Mouse (Mus musculus): ENCODE measurements around the gene Tor4a. TPM values are rescaled to one million over a fixed set of nuclear protein-coding genes. Genes with fewer than 3 reads are reported as not detected.

Tor4a gene
- polyA plus RNA-seq, 1 experiment from 2014 or later: 16.4 TPM

DNA sequence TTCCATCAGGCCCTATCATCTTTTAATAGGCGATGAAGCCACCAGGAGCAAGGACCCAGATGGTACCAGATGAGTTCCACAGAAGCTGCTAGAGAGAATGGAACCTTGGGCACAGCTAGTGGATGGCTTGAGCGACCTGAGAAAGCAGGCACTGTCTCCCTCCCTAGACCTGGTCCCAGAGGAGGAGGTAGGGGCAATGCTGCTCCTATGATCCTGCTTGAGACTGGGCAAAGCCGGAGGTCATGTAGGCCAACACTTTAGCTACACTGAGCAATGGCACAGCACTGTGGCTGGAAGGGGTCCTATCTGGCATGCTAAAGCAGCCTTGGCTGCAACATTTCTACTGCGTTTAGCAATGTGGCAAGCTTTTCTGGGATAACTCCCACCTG, 21.0 kb downstream of the Tor4a start:
- no peaks in the 10 kb centered on the region for H3K9me3 ChIP-seq
- 80% methylated on average over 4 of the region's 4 CpGs for WGBS
- H3K27ac ChIP-seq: no peak overlapping the region
- peaks cover 20% of the 10 kb centered on the region for H3K27me3 ChIP-seq (replicated peaks)
- no peaks in the 10 kb centered on the region for H3K36me3 ChIP-seq
- H3K4me2 ChIP-seq (replicated peaks): peak overlapping the region; percentile 28; the same call in 1 of the 2 replicates
- no peak for ATAC-seq
- no peak overlapping the region for H3K4me3 ChIP-seq (replicated peaks)
- H3K9ac ChIP-seq: no peak overlapping the region
- peaks cover 72% of the 10 kb centered on the region for H3K4me1 ChIP-seq (replicated peaks)

GRCm38 (mm10) chr2:25174866-25175689, 21.6 kb downstream of the Tor4a start:
- Histone ChIP-seq H3K4me2 (replicated peaks) (peak overlapping the region; percentile 33), H3K4me3 (replicated peaks) (no peak overlapping the region), H3K9ac (no peak overlapping the region), H3K27me3 (replicated peaks) (peaks cover 15% of the 10 kb centered on the region), H3K36me3 (no peaks in the 10 kb centered on the region), H3K4me1 (replicated peaks) (peaks cover 71% of the 10 kb centered on the region), H3K9me3 (no peaks in the 10 kb centered on the region), H3K27ac (0 out of 2 replicates have a peak overlapping the region, but pooled peaks have one; percentile 2)
- ATAC-seq: peak; percentile 57
- WGBS: 48% methylated on average over 7 of the region's 7 CpGs

GRCm38 (mm10) chr2:25173821-25174220, 22.9 kb downstream of the Tor4a start:
- H3K27me3 ChIP-seq (replicated peaks): peaks cover 11% of the 10 kb centered on the region
- no peak overlapping the region for H3K27ac ChIP-seq
- no peaks in the 10 kb centered on the region for H3K9me3 ChIP-seq
- ATAC-seq: no peak
- no peak overlapping the region for H3K4me2 ChIP-seq (replicated peaks)
- H3K36me3 ChIP-seq: no peaks in the 10 kb centered on the region
- H3K4me3 ChIP-seq (replicated peaks): no peak overlapping the region
- 93% methylated on average over 4 of the region's 4 CpGs for WGBS
- peaks cover 73% of the 10 kb centered on the region for H3K4me1 ChIP-seq (replicated peaks)
- H3K9ac ChIP-seq: no peak overlapping the region

DNA sequence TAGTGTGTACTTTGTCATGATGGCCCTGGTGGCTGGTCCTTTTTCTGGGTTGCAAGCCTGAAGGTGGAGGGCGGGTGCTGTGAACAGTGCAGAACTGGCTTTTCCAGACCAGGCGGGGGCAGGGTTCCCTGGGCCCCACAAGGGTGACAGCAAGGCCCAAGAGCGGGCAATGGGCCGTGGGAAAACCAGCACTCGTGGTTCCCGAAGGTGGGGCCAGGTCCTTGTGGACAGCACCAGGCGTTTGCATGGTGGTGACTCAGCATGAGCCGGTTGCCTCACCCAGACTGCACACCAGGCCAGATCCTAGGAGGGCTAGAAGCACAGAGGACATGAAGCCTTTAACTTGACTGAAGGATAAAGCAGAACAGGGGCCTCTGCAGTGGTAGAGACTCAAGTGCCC, 24.1 kb downstream of the Tor4a start:
- peaks cover 73% of the 10 kb centered on the region for H3K4me1 ChIP-seq (replicated peaks)
- no peak overlapping the region for H3K9ac ChIP-seq
- peak overlapping the region; percentile 62; the same call in 1 of the 2 replicates for H3K27ac ChIP-seq

DNA sequence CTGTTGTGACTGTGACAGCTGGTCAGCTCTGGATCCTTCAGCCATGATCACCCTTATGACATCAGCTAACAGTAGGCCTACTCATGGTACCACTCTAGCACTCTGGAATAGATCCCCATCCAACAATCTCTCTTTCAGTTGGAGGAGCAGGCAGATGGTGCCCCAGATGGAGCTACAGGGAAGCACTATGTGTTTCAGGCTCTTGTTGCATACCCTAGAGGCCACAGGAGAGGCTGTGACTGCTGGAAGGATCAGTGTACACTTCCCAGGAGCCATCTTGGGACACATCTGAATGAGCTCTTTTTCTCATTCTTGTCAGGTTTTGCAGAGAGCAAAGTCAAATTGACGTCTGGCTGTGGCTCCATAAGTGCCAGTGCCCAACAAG, 24.9 kb downstream of the Tor4a start:
- 81% methylated on average over 1 of the region's 1 CpGs for WGBS
- peaks cover 69% of the 10 kb centered on the region for H3K4me1 ChIP-seq (replicated peaks)
- H3K27ac ChIP-seq: no peak overlapping the region
- no peak for ATAC-seq
- H3K9ac ChIP-seq: no peak overlapping the region
- H3K36me3 ChIP-seq: no peaks in the 10 kb centered on the region
- H3K9me3 ChIP-seq: no peaks in the 10 kb centered on the region
- H3K27me3 ChIP-seq (replicated peaks): no peaks in the 10 kb centered on the region
- H3K4me2 ChIP-seq (replicated peaks): no peak overlapping the region
- no peak overlapping the region for H3K4me3 ChIP-seq (replicated peaks)

More for the DNA sequence above, 24.1 kb downstream of the Tor4a start:
- no peak overlapping the region for H3K4me3 ChIP-seq (replicated peaks)
- no peaks in the 10 kb centered on the region; the same call in 1 of the 2 replicates for H3K27me3 ChIP-seq (replicated peaks)
- H3K9me3 ChIP-seq: no peaks in the 10 kb centered on the region
- peak; percentile 71 for ATAC-seq
- 39% methylated on average over 8 of the region's 8 CpGs for WGBS
- no peaks in the 10 kb centered on the region for H3K36me3 ChIP-seq
- peak overlapping the region; percentile 32 for H3K4me2 ChIP-seq (replicated peaks)

GRCm38 (mm10) chr2:25171101-25171768, 25.5 kb downstream of the Tor4a start:
- Histone ChIP-seq H3K36me3 (no peaks in the 10 kb centered on the region), H3K4me2 (replicated peaks) (no peak overlapping the region), H3K27ac (no peak overlapping the region), H3K27me3 (replicated peaks) (no peaks in the 10 kb centered on the region), H3K4me3 (replicated peaks) (no peak overlapping the region), H3K9me3 (no peaks in the 10 kb centered on the region), H3K9ac (no peak overlapping the region), H3K4me1 (replicated peaks) (peaks cover 64% of the 10 kb centered on the region)
- no peak for ATAC-seq
- 88% methylated on average over 6 of the region's 6 CpGs for WGBS

- Histone ChIP-seq H3K4me2 (replicated peaks) (no peak overlapping the region), H3K27me3 (replicated peaks) (no peaks in the 10 kb centered on the region), H3K36me3 (no peaks in the 10 kb centered on the region), H3K4me3 (replicated peaks) (no peak overlapping the region), H3K9ac (no peak overlapping the region), H3K9me3 (no peaks in the 10 kb centered on the region), H3K4me1 (replicated peaks) (peaks cover 57% of the 10 kb centered on the region), H3K27ac (no peak overlapping the region)
- no peak for ATAC-seq
- 65% methylated on average over 10 of the region's 10 CpGs for WGBS
Measured at GRCm38 (mm10) chr2:25170326-25171100, 26.2 kb downstream of the Tor4a start.

GRCm38 (mm10) chr2:25169778-25170177, 26.9 kb downstream of the Tor4a start:
- peaks cover 55% of the 10 kb centered on the region for H3K4me1 ChIP-seq (replicated peaks)
- no peak for ATAC-seq

DNA sequence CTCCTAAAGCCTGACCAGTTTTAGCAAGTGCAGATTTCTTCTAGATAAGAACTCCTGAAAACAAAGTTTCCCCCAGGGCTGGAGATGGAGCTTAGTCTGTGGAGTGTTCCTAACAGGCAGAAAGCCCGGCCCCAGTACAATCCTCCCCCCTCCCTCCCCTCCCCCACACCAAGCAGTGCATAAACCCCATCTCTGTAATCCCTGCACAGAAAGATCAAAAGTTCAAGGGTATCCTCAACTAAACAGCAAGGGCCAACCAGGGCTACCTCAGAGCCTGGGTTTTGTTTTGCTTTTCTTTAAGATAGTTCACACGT, 28.1 kb downstream of the Tor4a start:
- no peak; the same call in 1 of the 2 replicates for ATAC-seq

More at GRCm38 (mm10) chr2:25169778-25170177, 26.9 kb downstream of the Tor4a start:
- Histone ChIP-seq H3K4me2 (replicated peaks) (no peak overlapping the region), H3K9me3 (no peaks in the 10 kb centered on the region), H3K36me3 (no peaks in the 10 kb centered on the region), H3K27me3 (replicated peaks) (no peaks in the 10 kb centered on the region), H3K27ac (no peak overlapping the region), H3K9ac (no peak overlapping the region), H3K4me3 (replicated peaks) (no peak overlapping the region)
- 49% methylated on average over 5 of the region's 5 CpGs for whole genome bisulfite sequencing

GRCm38 (mm10) chr2:25167919-25168664, 28.6 kb downstream of the Tor4a start:
- under 1% methylated on average over 39 of the region's 41 CpGs for WGBS
- Histone ChIP-seq H3K9ac (peak overlapping the region; percentile 53), H3K4me2 (replicated peaks) (peak overlapping the region; percentile 88), H3K27ac (peak overlapping the region; percentile 68), H3K9me3 (no peaks in the 10 kb centered on the region), H3K27me3 (replicated peaks) (no peaks in the 10 kb centered on the region), H3K4me3 (replicated peaks) (peak overlapping the region; percentile 42), H3K4me1 (replicated peaks) (peaks cover 51% of the 10 kb centered on the region), H3K36me3 (no peaks in the 10 kb centered on the region)
- ATAC-seq: peak; percentile 75

More for the DNA sequence above, 28.1 kb downstream of the Tor4a start:
- 21% methylated on average over 2 of the region's 2 CpGs for WGBS
- Histone ChIP-seq H3K9ac (peak overlapping the region; percentile 53; the same call in 1 of the 2 replicates), H3K4me1 (replicated peaks) (peaks cover 51% of the 10 kb centered on the region), H3K4me3 (replicated peaks) (peak overlapping the region; percentile 42), H3K36me3 (no peaks in the 10 kb centered on the region), H3K4me2 (replicated peaks) (peak overlapping the region; percentile 88), H3K9me3 (no peaks in the 10 kb centered on the region), H3K27me3 (replicated peaks) (no peaks in the 10 kb centered on the region), H3K27ac (peak overlapping the region; percentile 68; the same call in 1 of the 2 replicates)

DNA sequence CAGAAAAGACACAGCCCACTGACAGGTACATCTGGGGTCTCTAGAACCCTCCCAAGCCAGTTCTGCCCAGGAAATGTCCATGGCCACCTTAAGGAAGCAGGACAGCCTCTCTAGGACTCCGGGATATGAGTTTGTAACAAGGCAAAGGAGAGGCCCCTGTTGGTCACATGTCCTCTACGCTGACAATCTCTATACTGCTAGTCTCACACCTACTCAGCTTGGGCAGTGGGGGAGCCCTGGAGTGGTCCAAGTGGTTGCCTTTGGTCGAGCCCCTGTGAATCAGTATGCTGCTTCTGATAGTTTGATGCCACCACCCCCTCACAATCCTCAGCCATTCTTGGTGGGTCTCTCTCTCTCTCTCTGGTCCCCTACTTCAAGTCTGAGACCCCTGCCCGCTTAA, 29.2 kb downstream of the Tor4a start:
- Histone ChIP-seq H3K4me2 (replicated peaks) (peak overlapping the region; percentile 88), H3K27me3 (replicated peaks) (no peaks in the 10 kb centered on the region), H3K36me3 (no peaks in the 10 kb centered on the region), H3K4me1 (replicated peaks) (peaks cover 48% of the 10 kb centered on the region), H3K9ac (peak overlapping the region; percentile 53), H3K9me3 (no peaks in the 10 kb centered on the region), H3K4me3 (replicated peaks) (peak overlapping the region; percentile 42), H3K27ac (peak overlapping the region; percentile 68)
- ATAC-seq: peak; percentile 54
- WGBS: 23% methylated on average over 4 of the region's 4 CpGs
